Mouse (Mus musculus): Measurements from ENCODE around the gene Hist1h2ai. TPM values are rescaled to one million over a fixed set of nuclear protein-coding genes. Genes with fewer than 3 reads are reported as not detected.
"Not testable (repeated sequence)": the region's sequence is repeated elsewhere in the genome, so short reads cannot be mapped to it uniquely, and the experiment has no call there.

Hist1h2ai gene
- polyA plus RNA-seq, 1 experiment, result 0.84 TPM

GRCm38 (mm10) chr13:21721757-21722372 is 5.6 kb downstream of the Hist1h2ai start, which contains the start of gene Hist1h2bm:
Gene Hist1h2bm, plus strand, starts transcription at chr13:21722044.
- not testable (repeated sequence) for H3K4me1 ChIP-seq (ENCODE audit: control insufficient read depth, insufficient read depth, low read length); H3K27me3 ChIP-seq (ENCODE audit: control insufficient read depth, insufficient read depth, low read length); H3K27ac ChIP-seq (ENCODE audit: insufficient read depth, low read length)
- WGBS, result under 1% methylated on average over 37 of the region's 37 CpGs
- DNase-seq, result peak; percentile 70 to 84
- TF ChIP-seq POLR2A (IDR thresholded peaks at IDR 0.05; ENCODE audit: borderline replicate concordance, insufficient read depth, low read length), result peak; percentile 47; the same call in 1 of the 2 replicates
- peak within 1 kb of the TSS; percentile 51 for H3K4me3 ChIP-seq (replicated peaks; ENCODE audit: insufficient read depth, low read depth, low read length)

- H3K4me3 ChIP-seq (replicated peaks; ENCODE audit: insufficient read depth, low read depth, low read length), result peak overlapping the region; percentile 51
- WGBS, result 4% methylated on average over 11 of the region's 11 CpGs
- TF ChIP-seq POLR2A (IDR thresholded peaks at IDR 0.05; ENCODE audit: borderline replicate concordance, insufficient read depth, low read length) (no peak), CTCF (IDR thresholded peaks at IDR 0.05; ENCODE audit: borderline replicate concordance, insufficient read depth, low read depth, low read length) (no peak)
- H3K27me3 ChIP-seq (ENCODE audit: control insufficient read depth, insufficient read depth, low read length), result no peaks in the 10 kb centered on the region
- peak in 1 of 2 experiments; percentile 18 for DNase-seq
- H3K27ac ChIP-seq (ENCODE audit: insufficient read depth, low read length), result no peak overlapping the region
- no peaks in the 10 kb centered on the region for H3K4me1 ChIP-seq (ENCODE audit: control insufficient read depth, insufficient read depth, low read length)
Observed at GRCm38 (mm10) chr13:21722373-21722925, 6.2 kb downstream of the Hist1h2ai start.

GRCm38 (mm10) chr13:21722993-21723836 is 7.0 kb downstream of the Hist1h2ai start:
- Histone ChIP-seq H3K27me3 (ENCODE audit: control insufficient read depth, insufficient read depth, low read length) (no peaks in the 10 kb centered on the region), H3K4me1 (ENCODE audit: control insufficient read depth, insufficient read depth, low read length) (no peaks in the 10 kb centered on the region), H3K4me3 (replicated peaks; ENCODE audit: insufficient read depth, low read depth, low read length) (no peak overlapping the region), H3K27ac (ENCODE audit: insufficient read depth, low read length) (no peak overlapping the region)
- WGBS, result 44% methylated on average over 5 of the region's 5 CpGs
- DNase-seq, result no peak
- TF ChIP-seq POLR2A (IDR thresholded peaks at IDR 0.05; ENCODE audit: borderline replicate concordance, insufficient read depth, low read length) (no peak), CTCF (IDR thresholded peaks at IDR 0.05; ENCODE audit: borderline replicate concordance, insufficient read depth, low read depth, low read length) (no peak)

GRCm38 (mm10) chr13:21727948-21728572 is 11.8 kb downstream of the Hist1h2ai start:
- WGBS, result 53% methylated on average over 11 of the region's 11 CpGs
- no peak overlapping the region for H3K27ac ChIP-seq (ENCODE audit: insufficient read depth, low read length)
- TF ChIP-seq POLR2A (IDR thresholded peaks at IDR 0.05; ENCODE audit: borderline replicate concordance, insufficient read depth, low read length) (no peak), CTCF (IDR thresholded peaks at IDR 0.05; ENCODE audit: borderline replicate concordance, insufficient read depth, low read depth, low read length) (no peak)

GRCm38 (mm10) chr13:21729544-21729943 is 13.3 kb downstream of the Hist1h2ai start:
- no peaks in the 10 kb centered on the region for H3K4me1 ChIP-seq (ENCODE audit: control insufficient read depth, insufficient read depth, low read length)
- no peak for DNase-seq
- no peaks in the 10 kb centered on the region; the same call in 1 of the 2 replicates for H3K27me3 ChIP-seq (ENCODE audit: control insufficient read depth, insufficient read depth, low read length)
- WGBS, result 68% methylated on average over 1 of the region's 1 CpGs
- TF ChIP-seq POLR2A (IDR thresholded peaks at IDR 0.05; ENCODE audit: borderline replicate concordance, insufficient read depth, low read length), result no peak
- no peak for TF ChIP-seq CTCF (IDR thresholded peaks at IDR 0.05; ENCODE audit: borderline replicate concordance, insufficient read depth, low read depth, low read length)
- no peak overlapping the region for H3K27ac ChIP-seq (ENCODE audit: insufficient read depth, low read length)
- no peak overlapping the region for H3K4me3 ChIP-seq (replicated peaks; ENCODE audit: insufficient read depth, low read depth, low read length)

More at GRCm38 (mm10) chr13:21727948-21728572, 11.8 kb downstream of the Hist1h2ai start:
- H3K27me3 ChIP-seq (ENCODE audit: control insufficient read depth, insufficient read depth, low read length), result no peaks in the 10 kb centered on the region
- no peak overlapping the region for H3K4me3 ChIP-seq (replicated peaks; ENCODE audit: insufficient read depth, low read depth, low read length)
- H3K4me1 ChIP-seq (ENCODE audit: control insufficient read depth, insufficient read depth, low read length), result no peaks in the 10 kb centered on the region
- DNase-seq, result no peak

GRCm38 (mm10) chr13:21733466-21733865 is 17.2 kb downstream of the Hist1h2ai start:
- no peak overlapping the region for H3K27ac ChIP-seq (ENCODE audit: insufficient read depth, low read length)
- 84% methylated on average over 5 of the region's 5 CpGs for WGBS
- no peak overlapping the region for H3K4me3 ChIP-seq (replicated peaks; ENCODE audit: insufficient read depth, low read depth, low read length)
- no peaks in the 10 kb centered on the region; the same call in 1 of the 2 replicates for H3K27me3 ChIP-seq (ENCODE audit: control insufficient read depth, insufficient read depth, low read length)
- no peak for DNase-seq
- TF ChIP-seq POLR2A (IDR thresholded peaks at IDR 0.05; ENCODE audit: borderline replicate concordance, insufficient read depth, low read length), result no peak
- no peak for TF ChIP-seq CTCF (IDR thresholded peaks at IDR 0.05; ENCODE audit: borderline replicate concordance, insufficient read depth, low read depth, low read length)
- no peaks in the 10 kb centered on the region for H3K4me1 ChIP-seq (ENCODE audit: control insufficient read depth, insufficient read depth, low read length)
